Mouse (Mus musculus) lung, postnatal 0 days (tissue): ENCODE measurements around the gene Vmn1r18. TPM values are rescaled to one million over a fixed set of nuclear protein-coding genes. Genes with fewer than 3 reads are reported as not detected.
A peak's percentile ranks its signal among the peaks of the same experiment; 100 is the strongest.
"Not testable (repeated sequence)": the region's sequence is repeated elsewhere in the genome, so short reads cannot be mapped to it uniquely, and the experiment has no call there.

Experiments
- ATAC-seq: fragments of 200-750 bp; cut with Nextera tagmentation; 2 replicates; pipeline ENCODE4 v1.8.0; 2017; ENCODE audit warnings: moderate library complexity
- DNase-seq: peaks from one replicate; pipeline ENCODE4 v3.0.0-alpha.2; 2016; ENCODE audit warnings: low spot score
- H3K27ac ChIP-seq: fragments of 300-500 bp; sonication (generic); 2 replicates; pipeline ENCODE4 v1.5.1; 2014; ENCODE audit warnings: antibody characterized with exemption, mild to moderate bottlenecking, low read length, mixed read lengths
- H3K27me3 ChIP-seq: fragments of 300-500 bp; sonication (generic); replicated peaks from 2 replicates; pipeline ENCODE4 v1.6.1; 2014; ENCODE audit warnings: low read length, mixed read lengths; ENCODE audit not compliant: insufficient read depth
- H3K36me3 ChIP-seq: fragments of 300-500 bp; sonication (generic); 2 replicates; pipeline ENCODE4 v1.6.1; 2014; ENCODE audit warnings: low read length, mixed read lengths; ENCODE audit not compliant: insufficient read depth
- H3K4me1 ChIP-seq: fragments of 300-500 bp; sonication (generic); 2 replicates; pipeline ENCODE4 v1.6.1; 2014; ENCODE audit warnings: antibody characterized with exemption, low read depth, low read length, mixed read lengths; ENCODE audit not compliant: insufficient read depth
- H3K4me2 ChIP-seq: fragments of 300-500 bp; sonication (generic); replicated peaks from 2 replicates; pipeline ENCODE4 v1.6.1; 2014; ENCODE audit warnings: low read depth, mild to moderate bottlenecking, low read length, moderate library complexity, mixed read lengths
- H3K4me3 ChIP-seq: fragments of 300-500 bp; sonication (generic); 2 replicates; pipeline ENCODE4 v1.5.1; 2014; ENCODE audit warnings: low read depth, low read length
- H3K9ac ChIP-seq: fragments of 300-500 bp; sonication (generic); replicated peaks from 2 replicates; pipeline ENCODE4 v1.6.1; 2014; ENCODE audit warnings: low read depth, mild to moderate bottlenecking
- H3K9me3 ChIP-seq: fragments of 300-500 bp; sonication (generic); 2 replicates; pipeline ENCODE4 v1.6.1; 2016; ENCODE audit warnings: low read length, mixed read lengths
- CTCF ChIP-seq: IDR thresholded peaks from 2 replicates; pipeline ENCODE4 v1.5.1; 2016; ENCODE audit warnings: antibody characterized with exemption, mild to moderate bottlenecking
- EP300 ChIP-seq: IDR thresholded peaks from 2 replicates; pipeline ENCODE4 v1.6.1; 2016; ENCODE audit warnings: antibody characterized with exemption, mild to moderate bottlenecking, control low read depth
- WGBS: fragments of 180-500 bp; shearing (Covaris S2); extraction: QIAGEN DNeasy Blood & Tissue Kit; methylation state at CpG from one replicate; pipeline ENCODE4 v1.1.7; 2014; 5-methylcytosine and 5-hydroxymethylcytosine counted together
- polyA plus RNA-seq: library from polyadenylated mRNA; unstranded; fragments of >200 nt; fragmentation: Nextera tagmentation; extraction: Ambion mirVana; gene quantifications from 2 replicates; pipeline ENCODE4 v1.2.1, GENCODE M21; 2015

Vmn1r18 gene
- not detected in 2 replicates for polyA plus RNA-seq

GRCm38 (mm10) chr6:57395683-57396082 is at the start of gene Vmn1r18:
Gene Vmn1r18 (minus strand): TSS chr6:57395783.
- Histone ChIP-seq H3K9me3 (no peaks in the 10 kb centered on the region), H3K27ac (no peak within 1 kb of the TSS), H3K4me3 (no peak within 1 kb of the TSS), H3K36me3 (no peaks in the 10 kb centered on the region), H3K9ac (no peak within 1 kb of the TSS), H3K4me2 (no peak within 1 kb of the TSS), H3K4me1 (no peaks in the 10 kb centered on the region), H3K27me3 (no peaks in the 10 kb centered on the region)
- TF ChIP-seq CTCF = no peak
- no peak for TF ChIP-seq EP300
- ATAC-seq (no peak), DNase-seq (no peak)

- TF ChIP-seq CTCF (peak; percentile 49), EP300 (no peak)
- Histone ChIP-seq H3K27ac (no peak overlapping the region), H3K36me3 (no peaks in the 10 kb centered on the region), H3K9ac (no peak overlapping the region), H3K9me3 (no peaks in the 10 kb centered on the region), H3K4me2 (no peak overlapping the region), H3K4me1 (no peaks in the 10 kb centered on the region), H3K27me3 (no peaks in the 10 kb centered on the region), H3K4me3 (no peak overlapping the region)
- DNase-seq = peak; percentile 39
- ATAC-seq = no peak
- 77% methylated on average over 1 of the region's 1 CpGs for whole genome bisulfite sequencing
These were observed 35.6 kb upstream of the Vmn1r18 start for GRCm38 (mm10) chr6:57431196-57431595.

GRCm38 (mm10) chr6:57428630-57429029 is 33.0 kb upstream of the Vmn1r18 start, which contains the start of gene Vmn1r20:
Gene Vmn1r20 (plus strand): TSS chr6:57428930.
- no peaks in the 10 kb centered on the region for H3K4me1 ChIP-seq
- H3K9ac ChIP-seq = no peak within 1 kb of the TSS
- TF ChIP-seq CTCF = no peak
- H3K4me3 ChIP-seq = no peak within 1 kb of the TSS
- H3K9me3 ChIP-seq = no peaks in the 10 kb centered on the region
- WGBS = 47% methylated on average over 1 of the region's 1 CpGs
- H3K27me3 ChIP-seq = no peaks in the 10 kb centered on the region
- no peak for DNase-seq
- H3K36me3 ChIP-seq = no peaks in the 10 kb centered on the region
- no peak within 1 kb of the TSS for H3K27ac ChIP-seq
- no peak within 1 kb of the TSS for H3K4me2 ChIP-seq
- ATAC-seq = no peak

DNA sequence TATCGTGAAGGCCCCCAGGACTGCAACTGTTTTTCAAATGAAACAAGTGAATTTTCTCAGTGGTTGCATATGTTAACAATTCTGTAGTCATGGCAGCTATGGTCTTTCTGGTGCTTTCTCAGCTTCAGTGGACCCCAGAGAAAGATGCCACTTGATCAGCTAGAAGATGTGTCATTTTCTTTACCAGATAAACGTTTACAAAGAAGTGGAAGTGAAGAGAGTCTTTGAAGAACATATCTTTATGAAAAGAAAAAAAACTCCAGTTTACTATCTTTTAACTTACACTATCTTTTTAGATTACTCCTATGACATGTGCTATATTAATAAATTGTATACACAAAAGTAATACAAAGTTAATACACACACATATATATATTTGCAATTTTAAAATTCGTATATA is 7.9 kb upstream of the Vmn1r18 start, which contains the start of gene Vmn1r19:
TSS of gene Vmn1r19 (plus strand) at position 301 of the 400 bp plus-strand sequence.
- not testable (repeated sequence) for H3K27ac ChIP-seq, ATAC-seq, H3K4me3 ChIP-seq, H3K9me3 ChIP-seq, H3K36me3 ChIP-seq, DNase-seq, H3K27me3 ChIP-seq, H3K4me2 ChIP-seq, H3K9ac ChIP-seq, H3K4me1 ChIP-seq
- WGBS = 54% methylated on average over 3 of the region's 3 CpGs

DNA sequence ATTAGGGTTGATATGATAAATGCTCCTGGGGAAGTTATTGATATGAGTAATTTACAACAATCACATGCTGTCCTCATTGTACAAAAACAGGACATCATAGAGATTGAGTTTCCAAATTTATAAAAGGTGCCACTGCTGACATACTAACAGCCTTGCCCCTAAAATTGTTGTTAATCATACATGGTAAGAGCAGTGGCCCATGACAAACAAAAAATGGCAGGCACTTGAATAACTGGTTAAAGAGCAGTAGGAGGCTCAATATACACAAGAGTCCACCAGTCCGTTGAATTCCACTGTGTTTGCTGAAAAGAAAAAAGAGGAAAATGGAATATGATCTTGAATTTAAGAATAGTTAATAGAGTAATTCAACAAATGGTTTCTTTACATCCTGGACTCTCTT is 28.1 kb downstream of the Vmn1r18 start:
- Histone ChIP-seq H3K4me2 (no peak overlapping the region), H3K27me3 (no peaks in the 10 kb centered on the region), H3K9ac (no peak overlapping the region), H3K36me3 (no peaks in the 10 kb centered on the region), H3K27ac (no peak overlapping the region), H3K9me3 (no peaks in the 10 kb centered on the region), H3K4me3 (no peak overlapping the region), H3K4me1 (no peaks in the 10 kb centered on the region)
- DNase-seq = no peak
- TF ChIP-seq CTCF (no peak), EP300 (no peak)
- ATAC-seq = no peak
- WGBS = 76% methylated on average over 1 of the region's 1 CpGs

GRCm38 (mm10) chr6:57365866-57366265 is 29.7 kb downstream of the Vmn1r18 start:
- not testable (repeated sequence) for H3K9ac ChIP-seq, H3K27me3 ChIP-seq, H3K4me3 ChIP-seq, H3K36me3 ChIP-seq, H3K9me3 ChIP-seq, H3K4me2 ChIP-seq, H3K4me1 ChIP-seq, DNase-seq, H3K27ac ChIP-seq, ATAC-seq
- WGBS = 78% methylated on average over 1 of the region's 1 CpGs

DNA sequence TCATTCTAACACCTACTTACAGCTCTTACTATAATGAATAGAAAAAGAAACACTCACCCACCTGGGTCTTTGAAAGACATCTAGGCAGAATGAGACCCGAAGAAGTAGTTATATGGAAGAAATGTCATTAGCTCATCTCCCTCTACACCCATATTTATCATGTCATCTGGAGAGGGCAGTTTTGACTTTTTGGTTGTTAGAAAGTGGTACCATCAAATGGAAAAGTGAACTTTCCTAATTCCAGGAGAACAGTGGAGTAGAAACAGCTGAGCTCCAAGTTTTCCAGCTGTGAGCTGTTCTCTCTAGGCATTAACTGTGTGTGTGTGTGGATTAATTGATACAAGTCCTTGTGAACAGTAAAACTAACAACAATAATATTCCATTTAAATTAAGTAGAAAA is 32.0 kb downstream of the Vmn1r18 start, which contains the start of gene Vmn1r17:
TSS of gene Vmn1r17 (minus strand) at position 101 of the 400 bp plus-strand sequence.
- TF ChIP-seq CTCF = no peak
- no peak for TF ChIP-seq EP300
- no peak within 1 kb of the TSS for H3K4me2 ChIP-seq
- H3K9ac ChIP-seq = no peak within 1 kb of the TSS
- ATAC-seq (no peak), DNase-seq (no peak)
- WGBS = 79% methylated on average over 1 of the region's 1 CpGs
- H3K4me3 ChIP-seq = no peak within 1 kb of the TSS
- H3K36me3 ChIP-seq = no peaks in the 10 kb centered on the region
- no peaks in the 10 kb centered on the region for H3K27me3 ChIP-seq
- H3K27ac ChIP-seq = no peak within 1 kb of the TSS
- no peaks in the 10 kb centered on the region for H3K9me3 ChIP-seq
- no peaks in the 10 kb centered on the region for H3K4me1 ChIP-seq
